Mouse (Mus musculus): ENCODE data around the gene Adgrd1.

GRCm38 (mm10) chr5:129242265-129242664 lies 145.7 kb downstream of the Adgrd1 start:
- no peak for TF ChIP-seq POLR2A (IDR thresholded peaks at IDR 0.05; ENCODE audit: insufficient read depth, low read length)
- no peak for TF ChIP-seq CTCF (IDR thresholded peaks at IDR 0.05; ENCODE audit: low read depth, low read length)

All from ES-Bruce4 (cell line).